8 mouse cellular contexts compared by ENCODE assay signal in genomic region chr8:70527512-70528181, GRCm38 (mm10). TPM values are rescaled to one million over a fixed set of nuclear protein-coding genes. Genes with fewer than 3 reads are reported as not detected.
DNase-seq lines count a peak whose midpoint lies in the region; ATAC-seq lines count a peak whose summit lies in the region.

Gene Fkbp8, plus strand, starts transcription at chr8:70527724.
Gene Kxd1, minus strand, starts transcription at chr8:70527956.

- under 1% methylated on average over 51 of the region's 61 CpGs for WGBS in intestine, embryonic 14.5 days

- peak; percentile 90 for ATAC-seq in intestine, embryonic 14.5 days (replicated peaks; ENCODE audit: low FRiP score, low TSS enrichment, low read depth)

- H3K27me3 ChIP-seq in intestine, embryonic 14.5 days (replicated peaks; ENCODE audit: control insufficient read depth, insufficient read depth, low read length) = no peaks in the 10 kb centered on the region

- peaks cover 13% of the 10 kb centered on the region for H3K4me1 ChIP-seq in intestine, embryonic 14.5 days (replicated peaks; ENCODE audit: control insufficient read depth, insufficient read depth, low read length)

- H3K27ac ChIP-seq in intestine, embryonic 14.5 days (ENCODE audit: low read depth) = peak within 1 kb of the TSS; percentile 90

- intact Hi-C loops in gastrocnemius, postnatal 14 days (cut with DNase I; ENCODE audit: low total_unique reads) = no loop called here
- intact Hi-C loops in left cerebral cortex, postnatal 14 days (cut with DNase I) = no loop called here

- no peaks in the 10 kb centered on the region for H3K9me3 ChIP-seq in intestine, embryonic 14.5 days (ENCODE audit: control insufficient read depth, low read length)

- H3K9ac ChIP-seq in intestine, embryonic 14.5 days (ENCODE audit: low read length) = peak within 1 kb of the TSS; percentile 92

- H3K4me3 ChIP-seq in intestine, embryonic 14.5 days (ENCODE audit: low read depth, low read length) = peak within 1 kb of the TSS; percentile 56

- H3K4me2 ChIP-seq in intestine, embryonic 14.5 days (ENCODE audit: low read length) = peak within 1 kb of the TSS; percentile 74

- peaks cover 30% of the 10 kb centered on the region for H3K36me3 ChIP-seq in intestine, embryonic 14.5 days (ENCODE audit: control insufficient read depth, insufficient read depth, low read length)

- DNase-seq in adipocyte (ENCODE audit: low spot score) = peak; percentile 95
- peak; percentile 99 for DNase-seq in embryo, embryonic 10 days (ENCODE audit: low spot score)
- DNase-seq in gastrocnemius, postnatal 14 days = peak; percentile 95
- DNase-seq in intestine, embryonic 14.5 days (ENCODE audit: low spot score) = peak; percentile 100
- peak; percentile 99 to 100 for DNase-seq in left cerebral cortex, postnatal 14 days (ENCODE audit: low spot score in 2 of 2)
- peak; percentile 95 for DNase-seq in mesoderm, embryonic 11.5 days (ENCODE audit: low read depth, low spot score)
- peak; percentile 98 to 99 for DNase-seq in right cerebral cortex, postnatal 36 days (ENCODE audit: low spot score in 2 of 2)
- DNase-seq in yolk sac, embryonic 10.5 days (ENCODE audit: low spot score) = peak; percentile 99

RNA-seq across cellular contexts. Expression of gene Fkbp8, which starts in this region (rescaled TPM):
- total RNA-seq in gastrocnemius, postnatal 14 days (2021) = 100 to 1,000 TPM; 116 to 117 TPM
- 271 and 278 TPM in 2 replicates for polyA plus RNA-seq in intestine, embryonic 14.5 days (2014; fragmentation: Nextera tagmentation; extraction: Ambion mirVana)
- 100 to 1,000 TPM; 396 to 406 TPM for total RNA-seq in left cerebral cortex, postnatal 14 days (2021)

RNA-seq across cellular contexts. Expression of gene Kxd1, which starts in this region (rescaled TPM):
- 10 to 100 TPM; 64.9 to 73.0 TPM for total RNA-seq in gastrocnemius, postnatal 14 days (2021)
- 71.1 and 77.6 TPM in 2 replicates for polyA plus RNA-seq in intestine, embryonic 14.5 days (2014; fragmentation: Nextera tagmentation; extraction: Ambion mirVana)
- total RNA-seq in left cerebral cortex, postnatal 14 days (2021) = 10 to 100 TPM; 40.8 to 43.4 TPM

Comparison
In these comparisons a context has a peak if more than half of its experiments do, and no peak if none do; other contexts are left out.
1. Peak in every context shown above with its lines: DNase-seq, ATAC-seq, H3K4me3 ChIP-seq and H3K27ac ChIP-seq.